ENCODE assay signal across 32 mouse cellular contexts in the genomic region with DNA sequence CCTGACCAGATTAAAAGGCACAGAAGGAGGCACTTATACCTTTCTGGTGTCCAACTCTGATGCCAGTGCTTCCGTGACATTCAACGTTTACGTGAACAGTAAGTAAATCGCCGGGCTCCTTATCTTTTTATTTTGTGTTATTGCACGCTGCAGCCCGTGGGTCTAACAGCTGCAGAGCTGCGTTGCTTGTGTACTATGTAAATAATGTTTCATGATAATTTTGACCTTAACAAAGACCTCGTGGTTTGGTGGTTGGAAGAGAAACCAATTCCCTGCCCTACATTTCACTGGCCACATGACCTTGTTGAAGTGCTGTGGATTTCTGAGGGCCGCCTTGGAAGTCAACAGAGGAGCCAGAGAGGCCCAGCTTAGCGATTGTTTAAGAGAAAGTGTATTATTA. TPM values are rescaled to one million over a fixed set of nuclear protein-coding genes. Genes with fewer than 3 reads are reported as not detected.
A peak's percentile ranks its signal among the peaks of the same experiment; 100 is the strongest.
DNase-seq lines count a peak whose midpoint lies in the region; ATAC-seq and TF ChIP-seq lines count a peak whose summit lies in the region.
"Had no signal": no experiment of that assay in that cellular context is flagged by ENCODE, and none has a peak within 500 bp of the region (broad histone marks: within the 10 kb centered on the region; RNA-seq: fewer than 3 reads in every experiment).

No protein-coding gene starts in this region.

- TF ChIP-seq RAD21 in MEL (IDR thresholded peaks at IDR 0.05; ENCODE audit: low read depth, low read length) = no peak

- H3K36me3 ChIP-seq in heart, embryonic 10.5 days = 0 out of 2 replicates have a peak, but pooled peaks cover 2% of the 10 kb centered on the region
- H3K36me3 ChIP-seq in MEL (ENCODE audit: control insufficient read depth in 1 of 2, insufficient read depth in 2 of 2, low read length in 2 of 2) = peaks cover 0 to 20% of the 10 kb centered on the region in 2 experiments; a peak in 2 of 4 replicates
- H3K36me3 ChIP-seq in intestine, postnatal 0 days (ENCODE audit: control insufficient read depth, insufficient read depth) = no peaks in the 10 kb centered on the region; the same call in 1 of the 2 replicates
- H3K36me3 ChIP-seq in stomach, postnatal 0 days (ENCODE audit: control insufficient read depth, insufficient read depth, low read length) = no peaks in the 10 kb centered on the region
- H3K36me3 ChIP-seq: embryonic facial prominence, embryonic 15.5 days; lung, embryonic 15.5 days had no signal

- no peak overlapping the region for H3K27ac ChIP-seq in heart, embryonic 10.5 days
- peak overlapping the region; percentile 94 for H3K27ac ChIP-seq in MEL (ENCODE audit: control insufficient read depth, low read depth, low read length)
- H3K27ac ChIP-seq in intestine, postnatal 0 days (ENCODE audit: low read depth, low read length) = no peak overlapping the region
- no peak overlapping the region for H3K27ac ChIP-seq in stomach, postnatal 0 days (replicated peaks)
- H3K27ac ChIP-seq: embryonic facial prominence, embryonic 10.5 days; embryonic facial prominence, embryonic 15.5 days; forebrain, embryonic 15.5 days; hindbrain, embryonic 10.5 days; hindbrain, embryonic 15.5 days; kidney, postnatal 0 days; lung, embryonic 15.5 days; midbrain, embryonic 13.5 days; neural tube, embryonic 13.5 days had no signal

- no peaks in the 10 kb centered on the region for H3K9me3 ChIP-seq in heart, embryonic 10.5 days
- H3K9me3 ChIP-seq in MEL (replicated peaks; ENCODE audit: insufficient read depth, low read length) = no peaks in the 10 kb centered on the region
- H3K9me3 ChIP-seq in intestine, postnatal 0 days (ENCODE audit: control insufficient read depth) = no peaks in the 10 kb centered on the region
- no peaks in the 10 kb centered on the region for H3K9me3 ChIP-seq in stomach, postnatal 0 days (ENCODE audit: control insufficient read depth, low read length)
- H3K9me3 ChIP-seq: embryonic facial prominence, embryonic 10.5 days; embryonic facial prominence, embryonic 15.5 days; forebrain, embryonic 15.5 days; hindbrain, embryonic 10.5 days; hindbrain, embryonic 15.5 days; lung, embryonic 15.5 days; megakaryocyte, embryonic 14.5 days; midbrain, embryonic 13.5 days; neural tube, embryonic 13.5 days had no signal

- H3K4me3 ChIP-seq in heart, embryonic 10.5 days = no peak overlapping the region
- H3K4me3 ChIP-seq in MEL (ENCODE audit: control insufficient read depth in 1 of 2, insufficient read depth in 1 of 2, low read depth in 2 of 2, low read length in 2 of 2) = peak overlapping the region; percentile 8 to 53; a peak in 2 of 4 replicates
- no peak overlapping the region for H3K4me3 ChIP-seq in intestine, postnatal 0 days (ENCODE audit: low read depth, low read length)
- no peak overlapping the region for H3K4me3 ChIP-seq in stomach, postnatal 0 days (ENCODE audit: low read depth, low read length)
- H3K4me3 ChIP-seq: embryonic facial prominence, embryonic 10.5 days; embryonic facial prominence, embryonic 15.5 days; forebrain, embryonic 15.5 days; hindbrain, embryonic 10.5 days; hindbrain, embryonic 15.5 days; lung, embryonic 15.5 days; megakaryocyte, embryonic 14.5 days; midbrain, embryonic 13.5 days; neural tube, embryonic 13.5 days had no signal

- ATAC-seq in intestine, postnatal 0 days = peak; percentile 45; the same call in 1 of the 2 replicates
- peak; percentile 89 for ATAC-seq in stomach, postnatal 0 days (ENCODE audit: low FRiP score, low TSS enrichment)
- ATAC-seq: activated CD4-positive, CD25-positive, alpha-beta regulatory T cell, adult 4 months; forebrain, embryonic 15.5 days; inflammation-experienced regulatory T-cells, adult 6 months; midbrain, embryonic 13.5 days had no signal

- H3K4me1 ChIP-seq in heart, embryonic 10.5 days = peaks cover 5% of the 10 kb centered on the region; the same call in 1 of the 2 replicates
- H3K4me1 ChIP-seq in MEL (ENCODE audit: control insufficient read depth in 1 of 2, insufficient read depth in 2 of 2, low read length in 2 of 2) = peaks cover 3 to 26% of the 10 kb centered on the region in 2 experiments; a peak in 3 of 4 replicates
- no peaks in the 10 kb centered on the region for H3K4me1 ChIP-seq in intestine, postnatal 0 days (replicated peaks; ENCODE audit: control insufficient read depth, insufficient read depth, low read length)
- H3K4me1 ChIP-seq in stomach, postnatal 0 days (replicated peaks; ENCODE audit: control insufficient read depth, insufficient read depth) = no peaks in the 10 kb centered on the region
- H3K4me1 ChIP-seq: embryonic facial prominence, embryonic 15.5 days; lung, embryonic 15.5 days had no signal

- TF ChIP-seq POLR2A in MEL (IDR thresholded peaks at IDR 0.05; ENCODE audit: control insufficient read depth in 1 of 2, insufficient read depth in 1 of 2, low read depth in 1 of 2, low read length in 2 of 2, poor library complexity in 1 of 2) = no peak

- no peak overlapping the region for H3K4me2 ChIP-seq in intestine, postnatal 0 days (replicated peaks; ENCODE audit: low read depth)
- no peak overlapping the region for H3K4me2 ChIP-seq in stomach, postnatal 0 days (replicated peaks; ENCODE audit: low read depth)
- H3K4me2 ChIP-seq: embryonic facial prominence, embryonic 15.5 days; forebrain, embryonic 15.5 days; hindbrain, embryonic 15.5 days; lung, embryonic 15.5 days; midbrain, embryonic 13.5 days; neural tube, embryonic 13.5 days had no signal

- 83% methylated on average over 11 of the region's 11 CpGs for WGBS in heart, embryonic 10.5 days
- 33% methylated on average over 11 of the region's 11 CpGs for WGBS in intestine, postnatal 0 days
- WGBS in stomach, postnatal 0 days = 44% methylated on average over 11 of the region's 11 CpGs

- H3K9ac ChIP-seq in MEL (ENCODE audit: control insufficient read depth, low read depth, low read length, poor library complexity, severe bottlenecking) = peak overlapping the region; percentile 65
- no peak overlapping the region for H3K9ac ChIP-seq in intestine, postnatal 0 days (ENCODE audit: low read depth, low read length)
- no peak overlapping the region for H3K9ac ChIP-seq in stomach, postnatal 0 days (ENCODE audit: low read length)
- H3K9ac ChIP-seq: embryonic facial prominence, embryonic 15.5 days; forebrain, embryonic 15.5 days; hindbrain, embryonic 15.5 days; lung, embryonic 15.5 days; midbrain, embryonic 13.5 days; neural tube, embryonic 13.5 days had no signal

- peak; percentile 34 for DNase-seq in heart, adult 11 months
- DNase-seq in heart, embryonic 10.5 days (ENCODE audit: low spot score) = no peak
- DNase-seq in MEL (ENCODE audit: low read depth, low spot score) = peak; percentile 27
- peak; percentile 58 for DNase-seq in stomach, postnatal 0 days (ENCODE audit: low spot score)
- DNase-seq in spleen, postnatal 10 days (ENCODE audit: low spot score in 2 of 2) = no peak
- no peak for DNase-seq in retina, postnatal 1 day
- DNase-seq: adrenal gland, postnatal 10 days; B cell, adult 2 months; cerebellum, adult 2 months; cerebellum, postnatal 14 days; gastrocnemius, postnatal 36 days; heart, postnatal 14 days; kidney, adult 8-10 months; kidney, postnatal 4 days; layer of hippocampus, postnatal 36 days; liver; lung, postnatal 4 days; right cerebral cortex, postnatal 25 days; thymus, postnatal 4 days had no signal

- TF ChIP-seq EP300 in MEL (IDR thresholded peaks at IDR 0.05; ENCODE audit: low read depth in 1 of 2, low read length in 2 of 2) = no peak
- no peak for TF ChIP-seq EP300 in stomach, postnatal 0 days (optimal IDR thresholded peaks at IDR 0.05)

- no peak for TF ChIP-seq CTCF in MEL (IDR thresholded peaks at IDR 0.05 in 2 of 3, conservative IDR thresholded peaks at IDR 0.05 in 1 of 3; ENCODE audit: control insufficient read depth in 1 of 3, insufficient read depth in 1 of 3, low read depth in 2 of 3, low read length in 3 of 3, poor library complexity in 1 of 3, severe bottlenecking in 1 of 3)
- TF ChIP-seq CTCF in intestine, postnatal 0 days (IDR thresholded peaks at IDR 0.05; ENCODE audit: low read depth) = no peak
- no peak for TF ChIP-seq CTCF in stomach, postnatal 0 days (IDR thresholded peaks at IDR 0.05; ENCODE audit: low read depth)

- no peaks in the 10 kb centered on the region for H3K27me3 ChIP-seq in heart, embryonic 10.5 days (ENCODE audit: insufficient read depth, poor library complexity, severe bottlenecking)
- no peaks in the 10 kb centered on the region for H3K27me3 ChIP-seq in MEL (ENCODE audit: control insufficient read depth in 1 of 2, insufficient read depth in 2 of 2, low read length in 2 of 2)
- no peaks in the 10 kb centered on the region for H3K27me3 ChIP-seq in intestine, postnatal 0 days (replicated peaks; ENCODE audit: control insufficient read depth, insufficient read depth, low read length)
- no peaks in the 10 kb centered on the region for H3K27me3 ChIP-seq in stomach, postnatal 0 days (ENCODE audit: control insufficient read depth, insufficient read depth, low read length)
- H3K27me3 ChIP-seq: embryonic facial prominence, embryonic 15.5 days; forebrain, embryonic 15.5 days; hindbrain, embryonic 15.5 days; lung, embryonic 15.5 days; midbrain, embryonic 13.5 days; neural tube, embryonic 13.5 days had no signal

- no peaks in the 10 kb centered on the region for H3K79me2 ChIP-seq in MEL (ENCODE audit: control insufficient read depth, insufficient read depth, low read length, poor library complexity)

TF ChIP-seq in MEL, 35 proteins besides CTCF, POLR2A, EP300 and RAD21:
- TF ChIP-seq ZNF384 (IDR thresholded peaks at IDR 0.05; ENCODE audit: low read depth, low read length) (no peak), JUND (IDR thresholded peaks at IDR 0.05; ENCODE audit: low read depth, low read length) (no peak), ZMIZ1 (IDR thresholded peaks at IDR 0.05; ENCODE audit: low read depth, low read length) (no peak), GATA1 (IDR thresholded peaks at IDR 0.05; ENCODE audit: low read depth, low read length) (peak; percentile 28; the same call in 1 of the 2 replicates), USF1 (IDR thresholded peaks at IDR 0.05; ENCODE audit: low read depth, low read length) (peak; percentile 47; the same call in 1 of the 2 replicates)

RNA-seq across cellular contexts. Expression of a gene that starts 48.3 kb away (rescaled TPM):
- 11.6 and 12.2 TPM in 2 replicates for polyA plus RNA-seq in heart, embryonic 10.5 days (2016; fragmentation: Nextera tagmentation; extraction: Ambion mirVana)
- total RNA-seq in MEL (2012; rRNA removed) = 0.36 and 1.0 TPM in 2 replicates
- polyA plus RNA-seq in MEL (2012; ENCODE audit: insufficient read depth in 1 of 2, insufficient read length in 2 of 2, low read depth in 1 of 2, low replicate concordance in 2 of 2, missing spikeins in 1 of 2) = 1 to 10 TPM in 1 of 2 experiments, not detected in 1; 1.8 TPM
- polyA plus RNA-seq in intestine, postnatal 0 days (2015; fragmentation: Nextera tagmentation; extraction: Ambion mirVana) = 6.8 and 7.2 TPM in 2 replicates
- polyA plus RNA-seq in stomach, postnatal 0 days (2015; fragmentation: Nextera tagmentation; extraction: Ambion mirVana) = 15.9 and 18.5 TPM in 2 replicates

Comparison
In these comparisons a context has a peak if more than half of its experiments do, and no peak if none do; other contexts are left out.
1. DNase-seq: peak in heart, adult 11 months (single experiment), MEL (single experiment) and stomach, postnatal 0 days (single experiment); none in heart, embryonic 10.5 days (single experiment), spleen, postnatal 10 days (0 of 2) and retina, postnatal 1 day (single experiment).
2. H3K4me3 ChIP-seq: peak in MEL (2 of 2); none in heart, embryonic 10.5 days (single experiment), intestine, postnatal 0 days (single experiment) and stomach, postnatal 0 days (single experiment).